Mouse (Mus musculus) urinary bladder, adult 18-20 months (tissue): Measurements from ENCODE around the gene Lce3f.
A peak's percentile ranks its signal among the peaks of the same experiment; 100 is the strongest.

ENCODE experiments used
- DNase-seq, 2 experiments: peaks; one replicate each; pipeline ENCODE4 v3.0.0; 2022; ENCODE audit warnings: low spot score in 2 of 2, mixed read lengths in 2 of 2

Lce3f gene

DNA sequence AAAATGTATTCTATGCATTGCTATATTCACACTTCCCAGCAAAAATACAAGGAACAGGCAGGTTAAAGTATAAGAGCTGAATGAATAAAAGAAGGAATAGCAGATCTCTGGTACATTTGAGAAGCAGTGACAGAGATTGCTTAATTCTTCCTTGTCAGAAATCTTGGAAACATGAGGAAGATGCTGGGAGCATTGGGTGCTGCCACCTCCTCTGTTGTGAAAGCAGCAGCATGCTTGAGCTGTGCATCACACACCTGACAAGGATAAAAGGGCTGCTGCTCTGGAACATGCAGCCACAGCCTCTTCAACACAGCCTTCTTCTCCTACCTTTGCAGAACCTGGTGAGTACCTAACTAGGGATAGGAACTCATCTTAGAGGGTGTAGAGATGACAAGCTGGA is at the start of gene Lce3f:
Gene Lce3f (plus strand): TSS at position 301 of the 400 bp plus-strand sequence.
- no peak for DNase-seq

DNA sequence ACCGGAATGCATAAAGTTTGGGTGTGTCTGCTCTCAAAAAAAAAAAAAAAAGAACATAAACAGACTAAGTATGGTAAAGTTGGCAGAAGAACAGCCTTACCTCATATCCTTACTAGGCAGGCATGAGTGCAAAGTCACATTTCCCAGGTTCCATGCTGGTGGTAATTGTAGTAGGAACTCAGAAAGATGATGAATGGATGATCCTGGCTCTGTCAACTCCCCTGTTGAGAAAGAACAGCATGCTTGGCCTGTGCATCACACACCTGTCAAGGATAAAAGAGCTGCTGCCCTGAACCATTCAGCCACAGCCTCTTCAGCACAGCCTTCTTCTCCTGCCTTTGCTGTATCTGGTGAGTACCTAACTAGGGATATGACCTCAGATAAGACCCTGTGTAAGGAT is 47.8 kb upstream of the Lce3f start, which contains the start of gene Lce3c:
Gene Lce3c (plus strand): TSS at position 301 of the 400 bp plus-strand sequence.
- no peak for DNase-seq

GRCm38 (mm10) chr3:92957090-92957489 is 34.9 kb upstream of the Lce3f start, which contains the start of gene Lce3d:
Gene Lce3d (plus strand): TSS chr3:92957390.
- no peak for DNase-seq

DNA sequence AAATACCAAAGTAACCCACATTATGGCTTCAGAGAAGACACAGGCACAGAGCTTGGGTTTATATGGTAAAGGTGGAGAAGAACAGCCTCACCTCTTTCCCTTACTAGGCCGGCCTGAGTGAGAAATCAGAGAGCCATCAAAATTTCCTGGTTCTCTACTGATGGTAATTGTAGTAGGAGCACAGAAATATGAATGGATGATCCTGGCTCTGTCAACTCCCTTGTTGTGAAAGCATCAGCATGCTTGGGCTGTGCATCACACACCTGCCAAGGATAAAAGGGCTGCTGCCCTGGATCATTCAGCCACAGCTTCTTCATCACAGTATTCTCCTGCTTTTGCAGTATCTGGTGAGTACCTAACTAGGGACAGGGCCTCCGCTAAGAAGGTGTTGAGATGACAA is 25.3 kb upstream of the Lce3f start, which contains the start of gene Lce3e:
Gene Lce3e (plus strand): TSS at position 301 of the 400 bp plus-strand sequence.
- no peak for DNase-seq

- DNase-seq: no peak
Measured at GRCm38 (mm10) chr3:92978484-92978883, 13.5 kb upstream of the Lce3f start.

DNA sequence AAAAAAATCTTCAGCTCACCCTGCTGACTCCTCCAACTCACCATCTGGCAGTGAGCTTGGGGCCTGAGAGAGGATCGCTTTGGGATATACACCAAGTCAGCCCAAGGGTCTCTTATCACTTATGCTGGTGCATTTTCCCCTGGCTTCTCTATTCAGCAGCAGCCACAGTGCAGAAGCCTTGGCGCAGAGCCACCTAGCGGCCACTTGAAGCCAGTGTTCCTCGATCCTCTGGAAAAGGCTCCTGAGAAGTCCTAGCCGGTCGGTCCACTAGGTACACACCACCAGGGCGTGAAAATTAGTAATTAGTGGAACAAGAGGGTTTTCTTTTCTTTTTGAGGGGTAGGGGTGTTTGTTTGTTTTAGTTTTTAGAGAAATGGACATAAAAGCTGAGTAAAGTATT is 6.7 kb downstream of the Lce3f start:
- DNase-seq: peak; percentile 41 to 49

DNA sequence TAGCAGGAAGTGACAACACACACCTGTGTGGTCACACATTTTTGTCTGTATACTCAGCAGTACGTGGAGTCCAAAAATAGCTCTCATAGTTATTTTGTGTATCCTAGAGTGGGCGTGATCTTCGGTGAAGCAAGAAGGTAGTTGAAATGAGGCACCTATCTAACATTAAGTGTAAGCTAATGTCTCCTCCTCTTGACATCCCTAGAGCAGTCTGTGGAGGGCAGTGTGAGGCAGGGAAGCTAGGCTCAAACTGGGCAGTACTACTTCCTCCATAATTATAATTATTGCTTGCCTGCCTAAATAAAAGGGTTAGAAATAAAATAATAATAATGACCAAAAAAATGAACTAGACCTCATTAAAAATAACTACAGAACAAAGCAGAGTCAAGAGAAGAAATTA is 8.6 kb downstream of the Lce3f start:
- no peak for DNase-seq

DNA sequence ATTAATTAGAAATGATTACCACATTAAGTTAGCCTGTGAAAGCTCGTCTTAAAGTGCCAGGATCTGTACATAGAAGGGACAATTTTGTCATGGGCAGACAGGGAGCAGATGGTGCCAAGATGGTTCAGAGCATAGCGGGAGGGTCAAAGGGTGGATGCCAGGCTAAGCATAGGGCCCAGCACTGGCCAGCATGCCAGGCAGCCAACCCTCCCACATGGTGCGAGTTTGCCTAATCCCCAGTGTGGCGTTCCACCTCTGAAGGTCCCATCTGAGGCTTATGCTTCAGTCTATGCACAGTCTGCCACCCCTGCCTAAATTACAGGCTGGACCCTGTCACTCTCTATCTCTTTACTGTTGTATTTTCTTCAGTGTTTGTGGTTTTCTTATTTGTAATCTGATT is 10.8 kb downstream of the Lce3f start:
- DNase-seq: no peak

GRCm38 (mm10) chr3:93014378-93014801 is 22.4 kb downstream of the Lce3f start:
- peak; percentile 1 to 20 for DNase-seq

GRCm38 (mm10) chr3:93014871-93015270 is 22.8 kb downstream of the Lce3f start:
- no peak for DNase-seq

- DNase-seq: no peak
Measured at GRCm38 (mm10) chr3:93015460-93016104, 23.6 kb downstream of the Lce3f start, which contains the start of gene Crct1. Gene Crct1 (minus strand): TSS chr3:93015687.

GRCm38 (mm10) chr3:93018960-93019359 is 26.9 kb downstream of the Lce3f start, which contains the start of gene Lce1m:
Gene Lce1m (minus strand): TSS chr3:93019060.
- DNase-seq: no peak

DNA sequence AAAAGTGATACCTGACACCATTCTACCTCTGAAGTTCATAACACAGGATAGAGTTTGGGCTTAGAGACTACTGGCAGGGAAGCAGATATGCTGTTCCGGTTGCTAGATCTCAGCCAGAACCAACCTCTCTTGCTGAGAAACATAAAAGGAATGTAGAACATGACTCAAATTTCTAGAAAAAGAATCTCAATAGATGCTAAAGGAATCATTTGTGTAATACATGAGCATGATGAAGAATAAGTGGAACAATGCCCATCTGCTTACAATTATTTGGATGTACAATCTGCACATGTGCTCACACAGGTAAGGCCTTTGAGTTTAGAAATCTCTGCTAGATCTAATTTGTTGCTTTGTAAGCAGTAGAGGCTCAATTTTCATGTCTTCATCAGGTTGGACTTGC is 29.1 kb downstream of the Lce3f start:
- DNase-seq: no peak

DNA sequence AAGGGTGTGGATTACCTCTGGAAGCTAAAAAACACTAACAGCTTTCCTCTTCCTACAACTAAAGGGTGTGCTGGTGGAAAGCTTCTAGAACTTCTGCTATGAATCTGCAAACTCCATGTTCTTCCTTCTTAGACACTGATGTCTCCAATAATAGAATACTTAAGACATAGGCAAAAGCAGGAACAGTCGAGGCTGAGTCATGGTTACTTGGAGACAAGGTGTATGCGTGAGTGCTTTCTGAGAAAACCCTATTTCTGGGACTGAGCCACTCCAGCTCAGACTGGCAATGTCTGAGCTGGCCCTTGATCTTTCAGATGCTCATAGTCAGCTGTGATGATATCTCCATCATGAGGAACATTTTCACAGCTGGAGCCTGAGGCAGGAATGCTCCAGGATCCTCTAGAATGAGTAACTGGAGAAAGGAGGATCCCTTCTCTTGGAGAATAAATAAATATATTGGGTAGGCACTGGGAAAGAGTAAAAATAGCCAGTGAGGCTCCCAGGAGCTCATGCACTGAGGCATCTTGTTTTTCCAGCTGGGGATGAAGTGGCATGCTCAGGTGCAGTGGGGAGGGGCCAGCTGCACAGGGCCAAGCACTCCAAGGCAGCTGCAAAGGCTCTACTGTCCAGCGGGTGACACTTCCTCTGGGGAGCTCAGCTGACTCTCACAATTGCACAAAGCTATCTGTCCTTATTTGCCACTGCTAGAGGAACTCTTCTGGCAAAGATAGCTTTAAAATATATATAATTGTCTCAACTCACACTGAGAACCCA is 31.6 kb downstream of the Lce3f start:
- DNase-seq: no peak

GRCm38 (mm10) chr3:93025486-93025885 is 33.5 kb downstream of the Lce3f start:
- no peak for DNase-seq

DNA sequence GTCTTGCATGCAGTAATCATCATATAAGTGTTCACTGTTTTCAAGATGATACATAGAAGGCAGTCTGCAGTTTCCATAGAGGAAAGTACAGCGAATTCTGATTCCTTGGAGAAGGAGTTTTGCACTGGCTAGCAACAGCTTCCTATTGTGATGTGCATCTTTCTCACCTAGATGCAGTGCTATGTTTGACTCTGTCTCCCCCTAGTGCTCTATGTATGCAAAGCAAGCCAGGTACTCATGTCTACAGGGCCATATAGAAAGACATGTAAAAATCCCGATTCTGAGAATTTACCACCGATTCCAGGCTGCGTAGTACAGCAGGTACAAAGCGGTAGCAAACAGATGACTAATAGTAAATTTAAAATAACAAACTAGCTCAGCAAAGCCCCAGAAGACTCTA is 39.4 kb downstream of the Lce3f start:
- no peak for DNase-seq
